Mouse (Mus musculus) lung, postnatal 0 days (tissue): ENCODE results near the gene Galc.

Experiments
- CTCF ChIP-seq: IDR thresholded peaks from 2 replicates; pipeline ENCODE4 v1.5.1; 2016; ENCODE audit warnings: antibody characterized with exemption, mild to moderate bottlenecking
- EP300 ChIP-seq: IDR thresholded peaks from 2 replicates; pipeline ENCODE4 v1.6.1; 2016; ENCODE audit warnings: antibody characterized with exemption, mild to moderate bottlenecking, control low read depth

DNA sequence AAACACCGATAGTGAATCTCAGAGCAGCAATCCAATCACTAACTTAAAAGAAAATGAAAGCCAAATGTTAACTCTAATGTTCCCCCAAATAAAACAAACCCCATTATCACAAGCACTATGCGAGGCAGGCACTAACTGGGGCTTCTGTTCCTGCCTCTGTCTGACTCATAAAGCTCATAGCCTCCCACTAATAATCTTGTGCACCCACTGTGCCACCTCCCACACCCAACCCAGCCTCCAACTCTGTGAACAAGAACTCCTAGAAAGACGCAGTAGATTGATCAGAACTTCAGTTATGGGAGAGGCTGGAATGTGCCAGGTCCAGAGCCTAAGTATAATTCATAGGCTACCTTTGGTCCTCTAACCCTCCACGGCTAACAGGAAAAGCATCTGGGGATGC, 15.1 kb downstream of the Galc start:
- TF ChIP-seq CTCF, result no peak
- no peak for TF ChIP-seq EP300
